Mouse (Mus musculus) olfactory bulb, adult 2 months (tissue): ENCODE measurements around the gene Klk15. TPM values are rescaled to one million over a fixed set of nuclear protein-coding genes. Genes with fewer than 3 reads are reported as not detected.

Experiments used
- H3K27ac ChIP-seq: fragments of 200-500 bp; 2 replicates; pipeline ENCODE4 v1.5.1; 2012; ENCODE audit warnings: low read depth, low read length; ENCODE audit not compliant: insufficient read depth
- H3K4me1 ChIP-seq: fragments of 200-500 bp; 2 replicates; pipeline ENCODE4 v1.6.1; 2012; ENCODE audit warnings: low read length; ENCODE audit not compliant: control insufficient read depth, insufficient read depth
- H3K4me3 ChIP-seq: fragments of 200-500 bp; 2 replicates; pipeline ENCODE4 v1.5.1; 2012; ENCODE audit warnings: mild to moderate bottlenecking, low read depth, low read length, moderate library complexity; ENCODE audit not compliant: insufficient read depth
- CTCF ChIP-seq: fragments of 200-500 bp; IDR thresholded peaks from 2 replicates; pipeline ENCODE4 v1.5.1; 2012; ENCODE audit warnings: low read depth, mild to moderate bottlenecking, low read length, moderate library complexity; ENCODE audit not compliant: insufficient read depth
- POLR2A ChIP-seq: fragments of 200-500 bp; IDR thresholded peaks from 2 replicates; pipeline ENCODE4 v1.6.1; 2012; ENCODE audit warnings: mild to moderate bottlenecking, low read depth, low read length, moderate library complexity; ENCODE audit not compliant: insufficient read depth
- WGBS: fragments of 180-500 bp; shearing (Covaris S2); methylation state at CpG from one replicate; pipeline ENCODE4 v1.1.7; 2018; 5-methylcytosine and 5-hydroxymethylcytosine counted together
- polyA plus RNA-seq: library from polyadenylated mRNA; stranded (reverse); fragments of >200 nt; gene quantifications from 2 replicates; pipeline ENCODE4 v1.2.4, GENCODE M21; 2012; ENCODE audit warnings: low replicate concordance; ENCODE audit not compliant: missing spikeins, insufficient read depth, insufficient read length

Klk15 gene
- not detected in 2 replicates for polyA plus RNA-seq

- Histone ChIP-seq H3K4me1 (no peaks in the 10 kb centered on the region), H3K27ac (no peak within 1 kb of the TSS), H3K4me3 (no peak within 1 kb of the TSS)
- TF ChIP-seq CTCF (no peak), POLR2A (no peak)
- WGBS = 88% methylated on average over 3 of the region's 3 CpGs
Observed at GRCm38 (mm10) chr7:43933440-43933839, at the start of gene Klk15. Gene Klk15, plus strand, starts transcription at chr7:43933740.

GRCm38 (mm10) chr7:43891365-43891764, 42.2 kb upstream of the Klk15 start:
- Histone ChIP-seq H3K4me1 (no peaks in the 10 kb centered on the region), H3K27ac (no peak overlapping the region), H3K4me3 (no peak overlapping the region)
- TF ChIP-seq POLR2A (no peak), CTCF (no peak)
- WGBS = 67% methylated on average over 5 of the region's 5 CpGs

- Histone ChIP-seq H3K27ac (no peak overlapping the region), H3K4me3 (no peak overlapping the region), H3K4me1 (no peaks in the 10 kb centered on the region)
- WGBS = 73% methylated on average over 3 of the region's 3 CpGs
- TF ChIP-seq CTCF (no peak), POLR2A (no peak)
Observed at GRCm38 (mm10) chr7:43891788-43892187, 41.8 kb upstream of the Klk15 start.

GRCm38 (mm10) chr7:43894836-43895235, 38.7 kb upstream of the Klk15 start:
- WGBS = 10% methylated on average over 1 of the region's 1 CpGs
- Histone ChIP-seq H3K4me1 (no peaks in the 10 kb centered on the region), H3K27ac (no peak overlapping the region), H3K4me3 (no peak overlapping the region)
- TF ChIP-seq POLR2A = no peak
- TF ChIP-seq CTCF = peak; percentile 53

DNA sequence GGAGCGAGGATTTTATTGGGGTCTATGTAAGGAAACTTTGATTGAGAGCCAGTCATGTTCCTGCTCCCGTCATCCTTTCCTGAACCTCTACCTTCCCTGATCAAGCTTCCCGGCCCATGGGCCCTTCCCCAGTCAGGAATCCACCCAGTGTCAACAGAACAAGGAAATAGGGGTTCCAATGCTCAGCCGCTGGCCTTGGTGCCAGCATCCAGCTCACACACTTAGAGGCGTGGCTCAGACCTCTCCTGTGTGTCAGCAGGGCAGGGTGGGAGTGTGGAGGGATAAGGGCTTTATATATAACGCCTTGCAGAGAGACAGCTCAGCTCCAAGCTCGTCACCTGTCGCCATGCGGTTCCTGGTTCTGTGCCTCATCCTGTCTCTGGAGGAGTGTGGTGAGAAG, 18.7 kb upstream of the Klk15 start:
- Histone ChIP-seq H3K27ac (no peak overlapping the region), H3K4me3 (no peak overlapping the region), H3K4me1 (no peaks in the 10 kb centered on the region)
- WGBS = 72% methylated on average over 9 of the region's 9 CpGs
- no peak for TF ChIP-seq POLR2A
- no peak for TF ChIP-seq CTCF

DNA sequence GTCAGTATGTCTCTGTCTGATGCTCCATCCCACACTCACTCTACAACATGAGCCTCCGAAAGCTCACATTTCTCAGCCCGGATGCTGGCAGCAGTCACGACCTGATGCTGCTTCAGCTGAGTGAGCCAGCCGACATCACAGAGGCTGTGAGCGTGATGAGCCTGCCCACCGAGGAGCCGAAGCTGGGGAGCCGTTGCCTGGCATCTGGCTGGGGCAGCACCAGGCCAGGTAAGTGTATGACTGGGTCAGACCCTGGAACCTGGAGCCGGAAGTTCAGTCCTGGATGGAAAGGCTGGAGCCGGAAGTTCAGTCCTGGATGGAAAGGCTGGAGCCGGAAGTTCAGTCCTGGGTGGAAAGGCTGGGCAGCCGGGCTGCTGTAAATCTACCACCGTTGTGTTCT, 15.1 kb upstream of the Klk15 start:
- Histone ChIP-seq H3K4me3 (no peak overlapping the region), H3K27ac (no peak overlapping the region), H3K4me1 (no peaks in the 10 kb centered on the region; the same call in 1 of the 2 replicates)
- 86% methylated on average over 13 of the region's 13 CpGs for WGBS
- TF ChIP-seq CTCF = no peak
- no peak for TF ChIP-seq POLR2A

DNA sequence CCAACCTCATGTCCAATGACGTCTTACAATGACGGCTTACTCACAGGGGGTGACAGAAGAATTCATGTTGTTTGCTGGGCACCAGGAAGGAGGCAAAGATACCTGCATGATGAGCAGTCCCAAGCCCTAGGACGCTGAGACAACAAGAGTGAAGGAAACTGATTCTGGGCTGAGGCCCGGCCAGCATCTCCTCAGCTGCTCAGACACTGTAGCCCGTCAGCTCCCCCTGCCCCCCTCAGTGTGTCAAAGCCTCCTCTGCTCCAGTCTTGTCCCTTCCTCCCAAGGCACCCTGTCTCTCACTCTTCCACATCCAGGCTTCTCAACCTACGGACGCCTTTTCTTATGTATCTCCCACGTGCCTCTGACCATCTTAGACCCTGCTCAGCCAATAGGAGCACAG, 14.7 kb upstream of the Klk15 start:
- no peak for TF ChIP-seq CTCF
- no peak for TF ChIP-seq POLR2A
- Histone ChIP-seq H3K4me1 (no peaks in the 10 kb centered on the region; the same call in 1 of the 2 replicates), H3K27ac (no peak overlapping the region), H3K4me3 (no peak overlapping the region)
- WGBS = 78% methylated on average over 8 of the region's 8 CpGs

- no peaks in the 10 kb centered on the region; the same call in 1 of the 2 replicates for H3K4me1 ChIP-seq
- TF ChIP-seq POLR2A = no peak
- TF ChIP-seq CTCF = peak; percentile 52; the same call in 1 of the 2 replicates
- WGBS = 24% methylated on average over 14 of the region's 14 CpGs
- no peak overlapping the region for H3K4me3 ChIP-seq
- no peak overlapping the region for H3K27ac ChIP-seq
Observed at GRCm38 (mm10) chr7:43919559-43920451, 13.7 kb upstream of the Klk15 start.

DNA sequence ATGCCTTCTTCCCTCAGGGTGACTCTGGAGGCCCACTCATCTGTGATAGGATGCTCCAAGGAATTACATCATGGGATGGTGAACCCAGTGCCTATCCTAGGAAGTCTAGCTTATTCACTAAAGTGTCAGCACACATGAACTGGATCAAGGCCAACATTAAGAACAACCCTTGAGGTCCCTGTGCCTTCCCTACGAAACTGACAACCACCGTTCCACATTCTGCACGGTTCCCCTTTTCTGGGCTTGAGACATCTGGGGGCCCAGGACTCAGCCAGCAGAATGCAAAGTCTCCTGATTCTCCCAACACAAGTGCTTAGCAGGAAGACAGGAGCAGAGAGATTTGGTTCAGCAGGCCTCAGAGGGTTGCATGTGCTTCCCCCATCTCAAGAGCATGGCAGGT, 13.0 kb upstream of the Klk15 start:
- no peaks in the 10 kb centered on the region; the same call in 1 of the 2 replicates for H3K4me1 ChIP-seq
- TF ChIP-seq POLR2A = no peak
- TF ChIP-seq CTCF = no peak
- no peak overlapping the region for H3K4me3 ChIP-seq
- H3K27ac ChIP-seq = no peak overlapping the region
- WGBS = 93% methylated on average over 3 of the region's 3 CpGs

- Histone ChIP-seq H3K4me1 (no peaks in the 10 kb centered on the region; the same call in 1 of the 2 replicates), H3K27ac (no peak overlapping the region), H3K4me3 (no peak overlapping the region)
- TF ChIP-seq CTCF (no peak), POLR2A (no peak)
- WGBS = 87% methylated on average over 6 of the region's 6 CpGs
Observed at GRCm38 (mm10) chr7:43921087-43921486, 12.5 kb upstream of the Klk15 start.
